Mouse (Mus musculus) stomach, postnatal 0 days (tissue): ENCODE measurements around the gene Dnaic2.

ENCODE experiments used
- CTCF ChIP-seq: IDR thresholded peaks from 2 replicates; pipeline ENCODE4 v1.5.1; 2016; ENCODE audit warnings: antibody characterized with exemption, low read depth, mild to moderate bottlenecking, moderate library complexity
- EP300 ChIP-seq: optimal IDR thresholded peaks from 2 replicates; pipeline ENCODE3; 2016; ENCODE audit warnings: antibody characterized with exemption

GRCm38 (mm10) chr11:114682321-114682900 is 44.8 kb upstream of the Dnaic2 start:
- TF ChIP-seq CTCF (no peak), EP300 (no peak)
